Mouse (Mus musculus) liver, adult 2 months (tissue): ENCODE measurements around the gene Plpp4. TPM values are rescaled to one million over a fixed set of nuclear protein-coding genes. Genes with fewer than 3 reads are reported as not detected.

Experiments
- DNase-seq: peaks from one replicate; pipeline ENCODE4 v3.0.0-alpha.2; 2011; ENCODE audit warnings: low read depth, low spot score; ENCODE audit errors: extremely low read depth
- H3K27ac ChIP-seq: fragments of 200-500 bp; replicated peaks from 2 replicates; pipeline ENCODE4 v1.5.1; 2012; ENCODE audit warnings: low read depth, mild to moderate bottlenecking, control low read depth, inconsistent platforms, low read length; ENCODE audit not compliant: insufficient read depth
- H3K27me3 ChIP-seq: fragments of 200-500 bp; 2 replicates; pipeline ENCODE4 v1.6.1; 2012; ENCODE audit warnings: mild to moderate bottlenecking, moderate library complexity, low read length, inconsistent platforms; ENCODE audit not compliant: control insufficient read depth, insufficient read depth
- H3K36me3 ChIP-seq: fragments of 200-500 bp; 2 replicates; pipeline ENCODE4 v1.6.1; 2012; ENCODE audit warnings: low read length, inconsistent platforms; ENCODE audit not compliant: control insufficient read depth, insufficient read depth
- H3K4me1 ChIP-seq: fragments of 200-500 bp; 2 replicates; pipeline ENCODE4 v1.6.1; 2011; ENCODE audit warnings: low read length; ENCODE audit not compliant: control insufficient read depth, insufficient read depth
- H3K4me3 ChIP-seq: fragments of 200-500 bp; 2 replicates; pipeline ENCODE4 v1.5.1; 2011; ENCODE audit warnings: low read depth, mild to moderate bottlenecking, control low read depth, low read length, moderate library complexity; ENCODE audit not compliant: insufficient read depth
- H3K79me2 ChIP-seq: fragments of 200-500 bp; 2 replicates; pipeline ENCODE4 v1.6.1; 2012; ENCODE audit warnings: inconsistent platforms, mild to moderate bottlenecking, low read length, moderate library complexity; ENCODE audit not compliant: control insufficient read depth, insufficient read depth
- H3K9ac ChIP-seq: fragments of 200-500 bp; 2 replicates; pipeline ENCODE4 v1.6.1; 2012; ENCODE audit warnings: low read depth, mild to moderate bottlenecking, control low read depth, inconsistent platforms, low read length
- CTCF ChIP-seq: fragments of 200-500 bp; IDR thresholded peaks from 2 replicates; pipeline ENCODE4 v1.5.1; 2011; ENCODE audit warnings: low read depth, low read length, control low read depth
- POLR2A ChIP-seq: fragments of 200-500 bp; IDR thresholded peaks from 2 replicates; pipeline ENCODE4 v1.6.1; 2011; ENCODE audit warnings: low read length, control low read depth; ENCODE audit not compliant: insufficient read depth; ENCODE audit errors: extremely low read depth
- WGBS: fragments of 180-500 bp; shearing (Covaris S2); methylation state at CpG from one replicate; pipeline ENCODE4 v1.1.7; 2018; 5-methylcytosine and 5-hydroxymethylcytosine counted together
- polyA plus RNA-seq: library from polyadenylated mRNA; depleted of rRNA; stranded (reverse); fragments of >200 nt; gene quantifications from 2 replicates; pipeline ENCODE4 v1.2.3, GENCODE M21; 2012
- total RNA-seq: library from RNA; depleted of rRNA; stranded (reverse); fragments of >200 nt; gene quantifications from 2 replicates; pipeline ENCODE4 v1.2.3, GENCODE M21; 2014

Plpp4 gene
- total and polyA plus RNA-seq, 2 experiments: not detected

GRCm38 (mm10) chr7:129235410-129235809 is 21.4 kb upstream of the Plpp4 start:
- DNase-seq: no peak
- H3K79me2 ChIP-seq: no peaks in the 10 kb centered on the region
- H3K9ac ChIP-seq: no peak overlapping the region
- no peak overlapping the region for H3K27ac ChIP-seq
- 54% methylated on average over 2 of the region's 2 CpGs for WGBS
- no peaks in the 10 kb centered on the region for H3K4me1 ChIP-seq
- no peak overlapping the region for H3K4me3 ChIP-seq
- TF ChIP-seq CTCF: peak; percentile 48; the same call in 1 of the 2 replicates
- no peak for TF ChIP-seq POLR2A
- H3K36me3 ChIP-seq: no peaks in the 10 kb centered on the region
- no peaks in the 10 kb centered on the region for H3K27me3 ChIP-seq

DNA sequence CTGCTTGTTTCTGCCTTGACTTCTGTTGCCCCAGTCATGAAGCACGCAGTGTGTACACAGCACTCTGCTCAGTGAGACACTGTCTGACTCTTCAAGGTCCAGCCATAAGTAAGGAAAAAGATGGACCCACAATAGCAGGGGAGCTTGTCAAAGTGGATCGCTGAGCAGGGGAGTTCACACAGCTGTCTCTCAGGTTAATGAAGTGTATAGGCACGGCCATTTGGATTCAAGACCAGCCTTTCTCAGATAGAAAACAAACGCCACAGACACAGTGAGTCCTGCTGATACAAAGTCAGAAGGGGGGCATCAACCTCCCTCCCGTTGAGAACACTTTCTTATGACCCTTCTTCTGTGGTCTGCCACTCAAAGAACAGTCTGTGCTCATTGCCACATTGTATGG is 20.8 kb upstream of the Plpp4 start:
- Histone ChIP-seq H3K9ac (no peak overlapping the region), H3K27ac (no peak overlapping the region), H3K27me3 (no peaks in the 10 kb centered on the region), H3K4me1 (no peaks in the 10 kb centered on the region), H3K79me2 (no peaks in the 10 kb centered on the region), H3K4me3 (no peak overlapping the region), H3K36me3 (no peaks in the 10 kb centered on the region)
- WGBS: 63% methylated on average over 5 of the region's 5 CpGs
- TF ChIP-seq POLR2A: no peak
- no peak for TF ChIP-seq CTCF
- DNase-seq: no peak

DNA sequence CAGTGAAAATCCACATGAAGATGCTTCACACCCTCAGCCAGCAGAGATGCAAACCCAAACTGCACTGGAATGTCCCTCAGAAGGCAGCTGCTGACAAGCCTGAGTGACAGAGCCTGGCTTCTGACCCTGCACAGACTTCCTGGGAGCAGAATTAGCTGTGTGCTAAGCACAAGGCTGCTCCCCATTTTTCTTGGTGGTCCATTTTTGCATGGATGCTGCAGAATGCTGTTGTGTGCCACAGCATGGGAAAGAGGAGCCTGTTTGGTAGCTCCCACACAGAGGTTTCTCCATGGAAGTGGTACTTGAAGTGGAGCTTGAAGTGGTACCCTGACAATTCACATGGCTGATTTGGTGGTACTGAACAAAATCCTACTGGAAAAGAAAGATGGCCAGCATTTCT is 5.8 kb upstream of the Plpp4 start:
- Histone ChIP-seq H3K36me3 (no peaks in the 10 kb centered on the region), H3K27ac (no peak overlapping the region), H3K4me1 (no peaks in the 10 kb centered on the region), H3K79me2 (no peaks in the 10 kb centered on the region), H3K4me3 (no peak overlapping the region), H3K9ac (no peak overlapping the region), H3K27me3 (no peaks in the 10 kb centered on the region)
- DNase-seq: no peak
- TF ChIP-seq POLR2A: no peak
- TF ChIP-seq CTCF: no peak

GRCm38 (mm10) chr7:129253406-129253805 is 3.4 kb upstream of the Plpp4 start:
- Histone ChIP-seq H3K9ac (no peak overlapping the region), H3K79me2 (no peaks in the 10 kb centered on the region), H3K27me3 (peaks cover 3% of the 10 kb centered on the region; the same call in 1 of the 2 replicates), H3K27ac (no peak overlapping the region), H3K4me3 (no peak overlapping the region), H3K36me3 (no peaks in the 10 kb centered on the region), H3K4me1 (no peaks in the 10 kb centered on the region)
- no peak for DNase-seq
- TF ChIP-seq POLR2A: no peak
- TF ChIP-seq CTCF: no peak
- 80% methylated on average over 6 of the region's 6 CpGs for WGBS

GRCm38 (mm10) chr7:129254126-129254525 is 2.7 kb upstream of the Plpp4 start:
- no peak overlapping the region for H3K27ac ChIP-seq
- peaks cover 3% of the 10 kb centered on the region; the same call in 1 of the 2 replicates for H3K27me3 ChIP-seq
- no peaks in the 10 kb centered on the region for H3K79me2 ChIP-seq
- H3K9ac ChIP-seq: no peak overlapping the region
- DNase-seq: no peak
- no peak for TF ChIP-seq CTCF
- TF ChIP-seq POLR2A: no peak
- no peak overlapping the region for H3K4me3 ChIP-seq
- H3K36me3 ChIP-seq: no peaks in the 10 kb centered on the region
- 77% methylated on average over 1 of the region's 1 CpGs for WGBS
- no peaks in the 10 kb centered on the region for H3K4me1 ChIP-seq

- TF ChIP-seq POLR2A: no peak
- no peak for TF ChIP-seq CTCF
- H3K79me2 ChIP-seq: no peaks in the 10 kb centered on the region
- H3K9ac ChIP-seq: no peak overlapping the region
- no peak for DNase-seq
- H3K4me1 ChIP-seq: no peaks in the 10 kb centered on the region
- H3K27ac ChIP-seq: no peak overlapping the region
- no peaks in the 10 kb centered on the region for H3K36me3 ChIP-seq
- peaks cover 3% of the 10 kb centered on the region; the same call in 1 of the 2 replicates for H3K27me3 ChIP-seq
- WGBS: 86% methylated on average over 6 of the region's 6 CpGs
- no peak overlapping the region for H3K4me3 ChIP-seq
Measured at GRCm38 (mm10) chr7:129255406-129255805, 1.4 kb upstream of the Plpp4 start.
